Mouse (Mus musculus) cerebellum, adult 11 months (tissue): ENCODE measurements around the gene Trem1.

Experiments
- DNase-seq: peaks from one replicate; pipeline ENCODE4 v3.0.0; 2022

The Trem1 gene

DNA sequence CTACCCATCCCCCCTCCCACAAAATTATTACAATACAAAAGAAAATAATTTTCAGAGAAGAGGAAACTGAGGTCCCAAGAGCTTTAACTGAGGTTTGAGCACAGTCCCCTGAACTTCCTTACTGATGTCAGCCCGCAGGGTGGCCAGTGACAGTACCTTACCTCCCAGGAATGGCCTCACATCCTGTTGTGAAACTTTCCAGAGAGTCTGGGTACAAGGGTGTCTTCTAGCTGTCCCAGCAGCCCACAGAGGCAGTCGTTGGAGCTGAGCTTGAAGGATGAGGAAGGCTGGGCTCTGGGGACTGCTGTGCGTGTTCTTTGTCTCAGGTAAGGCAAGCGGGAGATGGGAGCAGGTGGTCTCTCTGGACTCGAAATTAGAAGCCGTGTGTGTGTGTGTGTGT, at the start of gene Trem1:
Gene Trem1 (plus strand): TSS at position 251 of the 400 bp plus-strand sequence.
- no peak for DNase-seq

DNA sequence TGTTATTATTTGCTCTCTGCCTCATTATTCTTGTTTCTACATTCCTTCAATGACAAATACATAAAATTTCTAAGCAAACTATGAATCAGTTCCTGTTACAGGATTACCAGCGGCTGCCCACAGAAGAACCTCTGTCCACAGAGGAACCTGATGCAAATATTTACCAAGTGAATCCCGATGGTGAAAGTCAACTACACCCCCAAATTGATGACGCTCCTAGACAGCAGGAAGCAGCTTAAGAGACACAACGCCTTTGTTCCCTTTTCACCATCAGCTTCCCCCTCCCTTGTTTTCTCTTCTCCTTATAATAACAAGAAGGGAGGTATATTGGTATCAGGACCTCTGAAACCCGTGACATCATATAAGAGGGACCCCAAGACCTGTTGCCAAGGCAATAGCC, 47.3 kb upstream of the Trem1 start:
- no peak for DNase-seq

DNA sequence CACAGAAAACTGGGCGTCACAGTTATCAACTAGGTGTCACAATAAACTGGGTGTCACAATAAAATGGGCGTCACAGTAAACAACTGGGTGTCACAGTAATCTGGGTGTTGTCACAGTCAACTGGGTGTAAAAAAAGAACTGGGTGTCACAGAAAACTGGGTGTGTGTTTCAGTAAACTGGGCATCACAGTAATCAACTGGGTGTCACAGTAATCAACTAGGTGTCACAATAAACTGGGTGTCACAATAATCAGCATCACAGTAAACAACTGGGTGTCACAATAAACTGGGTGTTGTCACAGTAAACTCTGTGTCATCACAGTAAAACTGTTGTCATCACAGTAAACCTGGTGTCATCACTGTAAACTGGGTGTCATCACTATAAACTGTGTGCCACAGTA, 40.2 kb upstream of the Trem1 start:
- no peak for DNase-seq

DNA sequence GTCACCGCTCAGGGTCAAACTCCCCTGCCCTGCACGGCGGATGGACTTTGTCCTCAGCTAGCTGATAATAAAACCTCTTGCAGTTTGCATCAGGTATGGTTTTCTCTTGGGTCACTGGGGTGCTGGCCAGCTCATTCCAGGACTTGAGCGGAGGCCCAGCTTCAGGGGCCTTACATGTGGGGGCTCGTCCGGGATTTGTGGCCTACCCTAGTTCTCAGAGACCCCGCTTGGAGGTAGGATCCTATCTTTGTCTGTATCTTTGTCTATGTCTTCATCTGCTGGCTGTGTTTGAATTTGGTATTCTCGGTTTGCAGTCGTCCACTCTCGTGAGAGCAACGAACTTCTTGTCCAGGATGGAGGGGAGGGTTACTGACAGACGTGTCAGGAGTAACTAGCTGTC, 29.5 kb upstream of the Trem1 start:
- DNase-seq, result no peak

DNA sequence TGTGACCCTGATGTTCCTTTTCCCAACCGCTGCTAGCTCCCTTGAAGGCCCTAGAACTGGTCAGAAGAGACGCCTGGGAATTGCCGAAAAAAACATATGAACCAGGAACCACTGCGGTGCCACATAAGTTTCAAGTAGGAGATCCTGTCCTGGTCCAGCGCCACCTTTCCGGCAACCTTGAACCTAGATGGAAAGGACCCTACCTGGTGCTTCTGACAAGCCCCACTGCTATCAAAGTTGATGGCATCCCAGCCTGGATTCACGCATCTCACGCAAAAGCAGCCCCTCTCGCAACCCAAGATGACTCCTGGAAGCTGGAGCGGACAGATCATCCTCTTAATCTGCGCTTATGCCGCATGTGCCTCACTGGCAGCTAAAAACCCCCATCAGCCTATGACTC, 20.0 kb upstream of the Trem1 start:
- no peak for DNase-seq

DNA sequence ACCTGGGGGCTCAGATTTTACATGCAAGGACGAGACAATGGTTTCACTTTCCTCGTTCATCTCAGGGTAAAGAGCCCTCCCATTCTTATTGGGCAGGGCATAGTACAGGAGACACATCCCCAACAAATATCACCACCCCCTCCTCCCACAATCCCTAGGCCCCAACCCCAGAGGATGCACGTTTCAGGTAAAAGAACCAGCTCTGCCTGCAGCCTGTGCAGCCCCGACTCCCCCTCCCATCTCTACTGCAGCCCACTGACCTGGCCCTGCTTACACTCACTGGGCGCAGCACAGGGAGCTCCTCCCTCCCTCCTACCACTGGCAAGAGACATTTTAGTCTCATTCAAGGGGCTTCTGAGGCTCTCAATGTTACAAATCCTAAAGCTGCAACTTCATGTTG, 19.1 kb upstream of the Trem1 start:
- DNase-seq, result no peak

DNA sequence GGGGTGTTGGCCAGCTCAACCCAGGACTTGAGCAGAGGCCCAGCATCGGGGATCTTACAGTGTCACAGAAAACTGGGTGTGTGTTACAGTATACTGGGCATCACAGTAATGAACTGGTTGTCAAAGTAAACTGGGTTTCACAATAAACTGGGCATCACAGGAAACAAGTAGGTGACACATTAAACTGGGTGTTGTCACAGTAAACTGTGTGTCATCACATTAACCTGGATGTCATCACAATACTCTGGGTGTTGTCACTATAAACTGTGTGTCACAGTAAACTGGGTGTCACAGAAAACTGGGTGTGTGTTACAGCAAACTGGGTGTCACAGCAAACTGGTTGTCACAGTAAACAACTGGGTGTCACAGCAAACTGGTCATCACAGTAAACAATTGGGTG, 17.1 kb upstream of the Trem1 start:
- no peak for DNase-seq

DNA sequence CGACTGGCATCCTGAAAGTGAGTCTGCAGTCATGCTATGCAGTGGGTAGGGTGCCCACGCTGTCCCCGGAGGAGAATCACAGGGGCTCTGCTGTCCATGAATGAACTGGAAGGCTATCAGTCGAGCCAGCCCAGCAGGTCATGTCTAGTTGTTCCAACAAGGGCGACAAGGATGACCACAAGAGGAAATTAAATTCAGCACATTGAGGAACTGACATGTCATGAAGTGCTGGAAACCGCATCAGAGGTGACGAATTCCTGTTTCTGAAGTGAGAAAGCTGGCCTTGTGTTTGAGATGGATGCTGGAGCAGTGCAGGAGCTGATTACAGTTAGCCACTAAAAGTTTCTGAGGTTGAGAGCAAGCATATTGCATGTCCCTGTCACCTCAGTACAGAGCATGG, 1.9 kb upstream of the Trem1 start:
- no peak for DNase-seq

DNA sequence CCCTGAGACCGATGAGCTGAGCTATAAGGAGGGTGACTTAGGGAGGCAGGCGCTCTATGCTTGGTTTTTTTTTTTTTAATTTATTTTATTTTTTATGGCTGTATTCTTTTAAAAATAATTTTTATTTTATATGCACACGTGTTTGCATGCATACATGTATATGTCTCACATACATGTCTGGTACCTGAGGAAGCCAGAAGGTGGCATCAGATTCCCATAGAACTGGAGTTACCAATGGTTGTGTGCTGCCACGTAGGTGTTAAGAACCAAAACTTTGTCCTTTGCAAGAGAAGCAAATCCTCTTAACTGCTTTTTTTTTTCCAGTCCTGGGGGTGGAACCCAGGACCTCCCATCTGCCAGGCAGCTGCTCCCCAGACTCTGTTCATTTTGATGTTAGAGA, 1.2 kb downstream of the Trem1 start:
- DNase-seq, result no peak

DNA sequence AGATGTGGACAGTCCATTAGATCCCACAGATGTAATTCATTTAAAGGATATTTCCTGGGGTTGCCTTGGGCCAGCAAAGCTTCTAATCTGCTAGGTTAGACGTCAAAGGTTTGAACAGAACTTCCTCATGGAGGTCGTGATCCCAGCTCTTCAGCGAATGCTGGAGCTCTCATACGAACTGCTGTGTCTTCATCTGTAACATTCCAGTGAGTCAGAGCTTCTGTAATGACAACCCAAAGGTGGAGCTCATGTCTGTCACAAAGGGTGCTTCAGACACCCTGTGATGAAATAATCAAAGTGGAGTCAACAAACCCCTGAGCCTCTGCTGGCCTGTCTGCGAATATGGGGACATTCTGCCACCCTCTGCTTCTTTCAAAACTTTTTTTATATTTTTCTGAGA, 2.0 kb downstream of the Trem1 start:
- DNase-seq, result no peak

DNA sequence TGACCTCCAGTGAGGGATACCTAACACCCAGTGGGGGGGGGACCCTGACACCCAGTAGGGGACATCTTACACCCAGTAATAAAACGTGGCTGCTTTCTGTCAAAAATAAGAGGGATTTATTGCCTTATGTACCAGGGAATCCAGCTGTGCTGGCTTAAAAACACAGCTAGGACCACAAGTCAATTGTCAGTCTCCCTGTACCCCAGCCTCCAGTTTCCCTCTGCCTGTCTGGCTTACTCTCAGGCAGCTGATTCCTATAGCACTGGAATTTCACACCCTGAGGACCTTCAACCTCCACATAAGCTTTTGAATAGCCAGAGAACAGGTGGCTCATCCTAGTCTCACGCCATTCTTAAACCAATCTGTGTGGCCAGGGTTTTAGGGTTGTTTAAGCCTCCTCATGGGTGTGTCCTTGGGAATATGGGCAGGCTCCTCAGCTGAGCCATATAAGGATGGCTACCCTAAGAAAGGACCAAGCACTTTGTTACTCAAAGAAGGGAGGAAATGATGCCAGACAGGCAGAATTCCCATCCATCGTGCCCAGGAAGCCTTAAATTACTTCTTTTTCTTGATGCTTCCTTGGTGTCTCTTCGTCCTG, 3.3 kb downstream of the Trem1 start:
- DNase-seq, result no peak

DNA sequence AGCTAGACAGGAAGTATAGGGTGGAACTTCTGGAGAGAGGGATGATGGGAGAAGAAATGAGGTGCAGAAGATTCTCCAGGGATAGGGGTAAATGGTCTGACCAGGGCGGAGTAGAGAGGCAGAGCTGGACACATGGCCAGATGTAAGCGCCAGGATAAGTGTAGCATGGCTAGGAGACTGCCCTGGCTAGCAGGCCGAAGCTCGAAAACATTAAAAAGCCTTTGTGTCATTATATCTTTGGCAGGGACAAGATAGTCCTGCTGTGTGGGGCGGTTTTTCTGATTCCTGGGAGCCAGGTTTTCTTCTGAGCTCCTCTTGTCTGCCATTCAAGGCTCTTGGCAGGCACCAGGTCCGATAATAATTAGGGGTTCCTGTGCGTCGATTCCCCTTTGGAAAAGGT, 5.1 kb downstream of the Trem1 start:
- DNase-seq, result no peak

DNA sequence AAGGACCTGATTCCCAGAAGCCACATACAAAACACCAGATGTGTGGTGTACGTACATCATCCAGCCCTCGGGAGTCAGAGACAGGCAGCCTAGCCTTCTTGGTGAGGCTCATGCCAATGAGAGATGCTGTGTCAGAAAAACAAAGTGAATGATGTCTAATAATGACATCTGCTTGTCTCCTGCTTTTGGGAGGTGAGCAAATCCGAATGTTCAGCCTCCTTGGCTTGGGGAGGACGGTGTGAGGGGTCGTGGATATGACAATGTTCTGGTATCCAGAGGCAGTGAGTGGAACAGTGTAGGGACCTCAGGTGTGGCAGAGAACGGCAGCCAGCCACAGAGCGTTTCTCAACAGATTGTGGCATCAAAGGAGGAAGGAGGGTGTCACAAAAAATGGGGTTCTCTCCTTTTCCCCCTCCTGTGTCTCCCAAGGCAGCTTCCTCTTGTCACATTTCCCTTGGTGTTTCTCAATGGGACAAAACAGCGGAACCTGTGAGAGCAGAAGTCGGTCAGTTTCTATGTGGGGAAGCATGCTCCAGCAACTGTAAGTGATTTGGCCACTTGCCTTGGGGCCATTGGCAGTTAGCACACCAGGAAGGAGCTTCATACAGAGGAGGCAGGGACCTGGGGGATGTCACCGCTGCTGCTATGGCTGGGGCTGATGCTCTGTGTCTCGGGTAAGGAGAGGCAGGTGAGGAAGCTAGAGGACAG, 14.8 kb downstream of the Trem1 start, which contains the start of gene Trem3:
Gene Trem3 (plus strand): TSS at position 557 of the 708 bp plus-strand sequence.
- DNase-seq, result no peak

DNA sequence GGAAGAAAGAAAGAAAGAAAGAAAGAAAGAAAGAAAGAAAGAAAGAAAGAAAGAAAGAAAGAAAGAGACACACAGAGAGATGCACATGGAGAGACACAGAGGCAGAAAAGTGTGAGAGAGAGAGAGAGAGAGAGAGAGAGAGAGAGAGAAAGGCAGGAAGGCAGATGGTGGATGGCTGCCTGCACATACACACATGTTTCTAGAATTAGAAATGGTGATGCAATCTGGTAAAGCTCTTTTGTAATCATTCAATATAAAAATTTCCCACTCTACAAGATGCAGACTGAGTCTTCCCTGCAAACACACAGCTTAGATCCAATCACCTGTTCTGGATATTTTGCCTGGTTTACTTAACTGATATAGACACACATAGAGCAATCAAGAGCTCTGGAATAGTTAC, 16.5 kb downstream of the Trem1 start:
- DNase-seq, result no peak

DNA sequence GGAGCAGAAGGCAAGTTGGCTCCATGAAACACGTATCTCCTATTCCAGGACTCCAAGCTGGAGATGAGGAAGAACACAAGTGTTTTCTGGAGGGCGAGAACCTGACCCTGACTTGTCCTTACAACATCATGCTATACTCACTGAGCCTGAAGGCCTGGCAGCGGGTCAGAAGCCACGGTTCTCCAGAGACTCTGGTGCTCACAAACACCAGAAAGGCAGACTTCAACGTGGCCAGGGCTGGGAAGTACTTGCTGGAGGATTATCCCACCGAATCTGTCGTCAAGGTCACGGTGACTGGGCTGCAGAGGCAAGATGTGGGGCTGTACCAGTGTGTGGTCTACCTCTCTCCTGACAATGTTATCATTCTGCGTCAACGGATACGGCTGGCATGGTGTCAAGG, 16.9 kb downstream of the Trem1 start:
- no peak for DNase-seq

DNA sequence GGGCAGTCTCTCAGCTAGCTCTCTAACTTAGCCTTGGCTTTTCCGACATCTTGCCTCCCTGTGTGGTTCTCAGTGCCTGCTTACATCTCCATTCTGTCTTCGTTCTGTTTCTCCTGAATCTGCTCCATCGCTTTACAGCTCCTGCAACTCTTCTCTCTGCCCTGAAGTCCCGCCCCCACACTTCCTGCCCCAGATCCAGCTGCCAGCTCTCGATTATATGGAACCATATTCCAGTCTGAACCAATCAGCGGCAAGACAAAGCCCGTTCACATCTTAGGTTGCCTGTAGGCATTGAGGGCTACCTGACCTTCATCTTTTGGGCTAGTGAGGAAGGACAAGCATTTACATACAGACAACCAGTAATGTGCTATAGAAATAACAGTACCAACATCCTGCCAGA, 18.1 kb downstream of the Trem1 start:
- no peak for DNase-seq

DNA sequence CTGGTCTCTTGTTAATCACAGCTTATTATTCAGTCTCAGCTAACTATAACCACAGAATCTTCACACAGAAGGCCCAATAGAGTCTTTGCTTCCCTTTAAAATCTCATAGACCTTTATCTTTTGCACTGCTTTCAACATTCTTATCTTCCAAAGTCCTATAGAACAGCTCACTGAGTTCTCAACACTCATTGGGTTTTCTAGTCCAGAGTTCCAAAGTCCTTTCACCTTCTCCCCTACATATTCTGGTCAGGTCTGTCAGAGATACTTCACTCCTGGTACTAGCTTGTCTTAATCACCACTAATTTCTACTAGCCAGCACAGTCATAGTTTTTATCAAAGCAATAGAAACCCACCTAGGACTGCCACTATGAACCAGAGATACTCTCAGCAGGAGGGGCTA, 24.0 kb downstream of the Trem1 start:
- no peak for DNase-seq

DNA sequence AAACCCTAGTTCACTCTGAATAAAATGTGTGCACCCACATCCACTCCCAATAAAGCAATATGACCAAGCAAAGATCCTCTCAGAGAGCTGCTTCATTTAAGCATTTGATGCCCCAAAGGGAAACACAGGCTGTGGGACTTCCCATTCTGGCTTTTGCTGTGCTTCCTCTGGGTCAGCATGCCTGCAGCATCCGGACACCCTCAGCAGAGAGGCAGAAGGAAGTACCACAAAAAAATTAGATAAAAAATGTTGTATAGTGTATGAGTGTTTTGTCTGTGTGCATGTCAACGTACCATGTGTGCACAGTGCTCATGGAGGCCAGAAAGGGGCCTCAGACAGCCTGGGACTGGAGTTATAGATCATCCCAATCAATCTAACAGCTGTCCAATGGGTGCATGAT, 29.3 kb downstream of the Trem1 start:
- DNase-seq, result no peak

DNA sequence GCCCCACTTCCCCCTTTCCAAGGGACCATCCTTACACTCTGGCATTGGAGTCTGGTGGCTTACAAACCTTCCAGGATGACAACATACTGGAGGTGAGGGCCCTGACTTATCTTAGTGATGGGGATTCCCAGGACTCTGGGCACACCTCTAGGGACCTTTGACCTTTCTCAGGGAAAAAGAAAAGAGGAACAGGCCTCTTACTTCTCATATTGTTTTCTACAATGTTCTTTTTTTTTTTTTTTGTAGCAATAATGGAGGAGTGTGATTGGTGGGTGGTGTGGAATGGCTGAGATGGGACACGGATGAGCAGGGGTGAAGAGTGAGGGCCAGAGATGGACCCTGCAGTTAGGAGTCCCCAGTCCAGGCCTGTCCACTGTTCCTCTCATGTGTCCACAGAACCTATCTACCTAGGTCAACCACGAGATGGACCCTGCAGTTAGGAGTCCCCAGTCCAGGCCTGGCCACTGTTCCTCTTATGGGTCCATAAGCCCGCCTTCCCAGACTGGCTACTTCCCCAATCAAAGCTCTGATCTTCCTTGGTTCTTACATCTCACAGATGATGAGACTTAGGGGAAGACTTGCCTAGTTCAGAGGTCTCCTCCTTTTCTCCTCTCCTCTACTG, 31.3 kb downstream of the Trem1 start, which contains the start of gene Treml4:
Gene Treml4 (plus strand): TSS at position 555 of the 622 bp plus-strand sequence.
- DNase-seq, result no peak

DNA sequence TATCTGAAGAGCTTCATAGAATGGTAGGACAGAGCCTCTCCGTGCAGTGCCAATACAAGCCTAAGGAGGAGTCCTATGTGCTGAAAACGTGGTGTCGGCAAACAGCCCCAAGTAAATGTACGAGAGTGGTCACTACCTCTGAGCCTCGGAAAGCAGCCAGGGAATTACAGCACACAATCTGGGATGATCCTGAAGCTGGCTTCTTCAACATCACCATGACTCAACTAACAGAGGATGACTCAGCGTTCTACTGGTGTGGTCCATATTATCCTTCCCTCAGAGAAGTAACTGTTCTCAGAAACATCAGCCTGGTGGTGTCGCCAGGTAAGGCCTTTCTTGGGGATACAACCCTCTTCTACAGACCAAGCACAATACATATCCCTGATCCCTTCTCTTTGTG, 32.1 kb downstream of the Trem1 start:
- DNase-seq, result no peak

DNA sequence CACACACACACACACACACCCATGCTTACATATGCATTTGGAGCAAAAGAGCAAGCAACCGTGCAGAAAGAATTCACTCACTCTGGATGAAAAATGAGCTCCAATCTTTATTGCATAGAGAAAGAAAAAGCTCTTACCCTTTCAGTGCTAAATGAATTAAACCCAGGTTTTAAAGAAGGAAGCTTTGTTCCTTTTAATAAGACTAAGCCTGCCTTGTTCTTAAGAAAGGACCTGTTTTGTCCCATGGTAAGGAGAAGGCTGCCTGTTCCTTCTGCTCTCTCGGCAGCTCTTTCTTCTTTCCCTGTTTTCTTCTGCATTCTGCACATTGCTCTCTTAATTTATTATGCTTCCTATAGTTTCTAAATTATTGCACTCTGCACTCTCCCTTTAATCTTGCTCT, 33.6 kb downstream of the Trem1 start:
- no peak for DNase-seq

DNA sequence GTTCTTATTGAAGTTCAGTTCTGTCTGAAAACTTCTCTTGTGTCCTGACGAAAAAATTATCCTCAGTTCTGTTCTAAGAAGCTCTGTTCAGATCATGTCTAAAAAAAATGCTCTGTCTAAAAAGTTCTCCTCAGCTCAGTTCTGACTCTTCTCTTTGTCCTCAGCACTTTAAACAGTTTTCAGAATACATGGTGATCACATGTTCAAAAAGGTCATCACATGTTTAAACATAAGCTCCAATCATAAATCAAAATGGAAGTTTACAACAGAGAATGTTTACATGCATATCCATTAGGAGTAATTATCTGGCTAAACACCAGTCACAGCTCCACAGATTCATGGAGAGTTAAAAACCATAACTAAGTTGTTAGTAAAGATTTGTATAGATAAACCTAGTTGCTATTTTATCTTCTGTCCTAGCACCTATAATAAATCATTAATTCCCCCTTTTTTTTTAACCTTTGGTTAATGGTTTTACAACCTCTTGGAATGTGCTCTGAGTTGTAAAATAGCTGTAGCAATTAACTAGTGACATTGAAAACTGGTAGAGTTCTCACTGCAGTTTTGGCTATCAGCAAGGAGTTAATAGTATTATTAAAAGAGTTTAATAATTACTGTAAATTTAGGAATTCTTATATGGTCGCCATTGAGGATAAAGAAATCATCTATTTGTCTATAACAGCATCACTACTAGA, 34.2 kb downstream of the Trem1 start:
- no peak for DNase-seq

DNA sequence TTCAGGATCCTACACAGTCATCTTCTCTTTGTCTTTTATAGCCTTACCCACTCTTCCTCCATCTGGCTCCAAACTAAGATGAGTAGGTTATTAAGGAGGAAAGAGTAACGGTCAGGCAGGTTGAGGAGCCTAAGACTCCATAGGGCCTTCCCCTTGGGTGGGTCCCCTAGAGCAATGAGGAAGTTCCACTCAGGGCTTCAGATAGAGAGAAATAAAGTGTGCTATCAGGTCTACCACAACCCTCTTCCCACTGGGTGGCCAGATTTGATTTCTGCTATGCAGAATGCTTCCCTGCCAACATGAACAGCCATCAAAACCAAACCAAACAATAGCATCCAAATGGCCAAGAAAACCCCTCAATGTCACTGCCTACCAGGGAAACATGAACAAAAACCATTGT, 35.0 kb downstream of the Trem1 start:
- no peak for DNase-seq

DNA sequence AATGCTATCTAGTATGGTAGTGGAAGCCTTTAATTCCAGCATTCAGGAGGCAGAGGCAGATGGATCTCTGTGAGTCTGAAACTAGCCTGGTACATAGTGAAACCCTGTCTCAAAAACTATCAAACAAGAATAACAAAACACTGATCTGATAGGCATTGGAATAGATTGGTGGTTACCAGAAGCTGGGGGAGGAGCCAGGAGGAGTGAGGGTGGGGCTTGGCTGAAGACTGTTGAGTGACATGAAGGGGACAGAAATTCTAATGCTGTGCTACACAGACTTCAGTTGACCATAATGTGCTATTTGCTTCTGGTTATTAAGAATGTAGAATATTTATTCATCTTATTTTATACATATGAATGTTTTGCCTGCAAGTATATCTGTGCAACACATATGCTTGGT, 35.7 kb downstream of the Trem1 start:
- no peak for DNase-seq
